Mouse (Mus musculus) megakaryocyte, embryonic 14.5 days (primary cell): ENCODE measurements around the gene Tbx19. TPM values are rescaled to one million over a fixed set of nuclear protein-coding genes. Genes with fewer than 3 reads are reported as not detected.

ENCODE experiments used
- H3K27me3 ChIP-seq: replicated peaks from 2 replicates; pipeline ENCODE3; 2012; ENCODE audit warnings: inconsistent platforms
- H3K36me3 ChIP-seq: replicated peaks from 2 replicates; pipeline ENCODE3; 2012; ENCODE audit warnings: low read length, inconsistent platforms, mixed read lengths
- H3K4me1 ChIP-seq: 2 replicates; pipeline ENCODE4 v1.6.1; 2012; ENCODE audit warnings: inconsistent platforms
- H3K4me3 ChIP-seq: replicated peaks from 2 replicates; pipeline ENCODE3; 2012; ENCODE audit warnings: moderate library complexity, mild to moderate bottlenecking, inconsistent platforms
- H3K9me3 ChIP-seq: 2 replicates; pipeline ENCODE4 v1.6.1; 2012; ENCODE audit warnings: inconsistent platforms
- FLI1 ChIP-seq: IDR thresholded peaks from 2 replicates; pipeline ENCODE4 v1.6.1; 2012; ENCODE audit warnings: low read length, inconsistent platforms, mixed read lengths
- GATA1 ChIP-seq: IDR thresholded peaks from 3 replicates; pipeline ENCODE4 v1.6.1; 2012; ENCODE audit warnings: mixed read lengths, low read length, inconsistent platforms, borderline replicate concordance
- polyA plus RNA-seq: library from polyadenylated mRNA; stranded (reverse); fragments of >175 nt; gene quantifications from 2 replicates; pipeline ENCODE4 v1.2.3, GENCODE M21; 2012; ENCODE audit warnings: low replicate concordance; ENCODE audit not compliant: insufficient read depth

Gene Tbx19
- polyA plus RNA-seq, 1 experiment, result 0.30 TPM

- Histone ChIP-seq H3K36me3 (peaks cover 4% of the 10 kb centered on the region), H3K9me3 (no peaks in the 10 kb centered on the region), H3K27me3 (peaks cover 1% of the 10 kb centered on the region), H3K4me3 (peak within 1 kb of the TSS; percentile 94), H3K4me1 (peaks cover 75% of the 10 kb centered on the region)
- TF ChIP-seq GATA1 (no peak), FLI1 (no peak)
Observed at GRCm38 (mm10) chr1:165193880-165194661, 33.5 kb upstream of the Tbx19 start, which contains the start of gene Sft2d2. Sft2d2 (minus strand) TSS chr1:165194438.

- no peak for TF ChIP-seq FLI1
- TF ChIP-seq GATA1, result no peak
- H3K4me3 ChIP-seq, result peak overlapping the region; percentile 94
- no peaks in the 10 kb centered on the region for H3K9me3 ChIP-seq
- H3K36me3 ChIP-seq, result peaks cover 7% of the 10 kb centered on the region
- H3K27me3 ChIP-seq, result no peaks in the 10 kb centered on the region
- peaks cover 76% of the 10 kb centered on the region for H3K4me1 ChIP-seq
Observed at GRCm38 (mm10) chr1:165193426-165193825, 32.9 kb upstream of the Tbx19 start.

GRCm38 (mm10) chr1:165192714-165193264 lies 32.2 kb upstream of the Tbx19 start:
- H3K27me3 ChIP-seq, result no peaks in the 10 kb centered on the region
- H3K36me3 ChIP-seq, result peaks cover 11% of the 10 kb centered on the region
- peak overlapping the region; percentile 94 for H3K4me3 ChIP-seq
- no peak for TF ChIP-seq GATA1
- no peak for TF ChIP-seq FLI1
- H3K9me3 ChIP-seq, result no peaks in the 10 kb centered on the region
- H3K4me1 ChIP-seq, result peaks cover 79% of the 10 kb centered on the region

GRCm38 (mm10) chr1:165192102-165192501 lies 31.5 kb upstream of the Tbx19 start:
- H3K36me3 ChIP-seq, result peaks cover 18% of the 10 kb centered on the region
- no peak overlapping the region for H3K4me3 ChIP-seq
- H3K4me1 ChIP-seq, result peaks cover 76% of the 10 kb centered on the region
- TF ChIP-seq GATA1 (no peak), FLI1 (no peak)
- no peaks in the 10 kb centered on the region for H3K27me3 ChIP-seq
- no peaks in the 10 kb centered on the region for H3K9me3 ChIP-seq

GRCm38 (mm10) chr1:165191611-165192010 lies 31.0 kb upstream of the Tbx19 start:
- Histone ChIP-seq H3K9me3 (no peaks in the 10 kb centered on the region), H3K27me3 (no peaks in the 10 kb centered on the region), H3K4me1 (peaks cover 80% of the 10 kb centered on the region), H3K4me3 (no peak overlapping the region), H3K36me3 (peaks cover 23% of the 10 kb centered on the region)
- TF ChIP-seq FLI1 (no peak), GATA1 (no peak)

GRCm38 (mm10) chr1:165190571-165191273 lies 30.1 kb upstream of the Tbx19 start:
- TF ChIP-seq GATA1 (no peak), FLI1 (no peak)

GRCm38 (mm10) chr1:165190068-165190467 lies 29.5 kb upstream of the Tbx19 start:
- Histone ChIP-seq H3K4me1 (peaks cover 76% of the 10 kb centered on the region), H3K27me3 (no peaks in the 10 kb centered on the region), H3K9me3 (no peaks in the 10 kb centered on the region), H3K36me3 (peaks cover 37% of the 10 kb centered on the region), H3K4me3 (no peak overlapping the region)
- TF ChIP-seq FLI1 (no peak), GATA1 (no peak)

More at GRCm38 (mm10) chr1:165190571-165191273, 30.1 kb upstream of the Tbx19 start:
- no peaks in the 10 kb centered on the region for H3K9me3 ChIP-seq
- H3K4me1 ChIP-seq, result peaks cover 82% of the 10 kb centered on the region
- H3K4me3 ChIP-seq, result no peak overlapping the region
- peaks cover 30% of the 10 kb centered on the region for H3K36me3 ChIP-seq
- no peaks in the 10 kb centered on the region for H3K27me3 ChIP-seq

- no peaks in the 10 kb centered on the region for H3K9me3 ChIP-seq
- no peaks in the 10 kb centered on the region for H3K27me3 ChIP-seq
- peaks cover 68% of the 10 kb centered on the region for H3K4me1 ChIP-seq
- peaks cover 46% of the 10 kb centered on the region for H3K36me3 ChIP-seq
- TF ChIP-seq FLI1 (no peak), GATA1 (no peak)
- H3K4me3 ChIP-seq, result peak overlapping the region; percentile 62
Observed at GRCm38 (mm10) chr1:165188806-165189580, 28.4 kb upstream of the Tbx19 start.

GRCm38 (mm10) chr1:165187357-165187756 lies 26.8 kb upstream of the Tbx19 start:
- H3K36me3 ChIP-seq, result peaks cover 63% of the 10 kb centered on the region
- peak overlapping the region; percentile 47 for H3K4me3 ChIP-seq
- H3K4me1 ChIP-seq, result peaks cover 51% of the 10 kb centered on the region
- H3K9me3 ChIP-seq, result no peaks in the 10 kb centered on the region
- no peaks in the 10 kb centered on the region for H3K27me3 ChIP-seq
- TF ChIP-seq FLI1, result no peak
- TF ChIP-seq GATA1, result no peak
